Mouse (Mus musculus): Measurements from ENCODE around the gene Pigc. TPM values are rescaled to one million over a fixed set of nuclear protein-coding genes. Genes with fewer than 3 reads are reported as not detected.

The Pigc gene
- polyA plus RNA-seq, 1 experiment from 2014 or later: 36.0 TPM

GRCm38 (mm10) chr1:162020766-162021165 is 51.8 kb downstream of the Pigc start:
- no peaks in the 10 kb centered on the region for H3K27me3 ChIP-seq (ENCODE audit: control insufficient read depth, insufficient read depth, low read length)
- peaks cover 11% of the 10 kb centered on the region; the same call in 1 of the 2 replicates for H3K4me1 ChIP-seq (ENCODE audit: control insufficient read depth, insufficient read depth, low read length)
- H3K9ac ChIP-seq (replicated peaks; ENCODE audit: low read length): no peak overlapping the region
- H3K27ac ChIP-seq (replicated peaks; ENCODE audit: low read depth, low read length): no peak overlapping the region
- WGBS: 59% methylated on average over 4 of the region's 4 CpGs
- no peak for ATAC-seq (ENCODE audit: low FRiP score, low TSS enrichment)
- H3K4me2 ChIP-seq (ENCODE audit: low read length): no peak overlapping the region
- no peaks in the 10 kb centered on the region for H3K36me3 ChIP-seq (ENCODE audit: control insufficient read depth, insufficient read depth, low read length)
- no peaks in the 10 kb centered on the region for H3K9me3 ChIP-seq (ENCODE audit: control insufficient read depth, low read length)
- no peak overlapping the region for H3K4me3 ChIP-seq (replicated peaks; ENCODE audit: low read depth, low read length)
- DNase-seq: no peak

Other genes starting within 250 kb of the Pigc start
- gene Fasl, start 180.7 kb upstream of the Pigc start, polyA plus RNA-seq (2014; fragmentation: Nextera tagmentation; extraction: Ambion mirVana): 0.23 TPM in 1 of 2 replicates, not detected in the other
- 27.2 and 27.8 TPM in 2 replicates for gene Suco, start 92.5 kb upstream of the Pigc start, polyA plus RNA-seq (2014; fragmentation: Nextera tagmentation; extraction: Ambion mirVana)
- not detected in 2 replicates for gene 4930558K02Rik, start 10.4 kb downstream of the Pigc start, polyA plus RNA-seq (2014; fragmentation: Nextera tagmentation; extraction: Ambion mirVana)

Data from midbrain, embryonic 14.5 days (tissue).